ENCODE assay signal across 3 mouse cellular contexts in the genomic region with DNA sequence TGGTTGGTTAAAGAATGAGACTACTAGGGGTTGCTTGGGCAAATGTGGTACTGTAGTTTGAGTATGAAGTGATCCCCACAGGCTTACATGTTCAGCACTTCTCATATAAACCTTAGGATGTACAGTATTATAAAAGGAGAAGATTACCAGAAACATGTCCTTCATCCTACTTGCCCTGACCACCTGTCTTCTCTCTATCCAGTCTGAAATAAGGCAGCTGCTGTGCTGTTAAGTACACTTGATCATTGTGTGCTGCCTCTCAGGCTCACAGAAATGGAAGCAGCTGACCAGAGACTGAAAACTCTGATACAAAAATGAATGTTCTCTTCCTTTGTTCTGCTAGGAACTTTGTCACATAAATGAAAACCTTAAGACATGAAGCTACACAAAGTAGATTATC.
"Had no signal": no experiment of that assay in that cellular context is flagged by ENCODE, and none has a peak within 500 bp of the region (broad histone marks: within the 10 kb centered on the region; RNA-seq: fewer than 3 reads in every experiment).

No protein-coding gene starts in this region.

- H3K27me3 ChIP-seq: neural tube, embryonic 13.5 days; neural tube, embryonic 15.5 days; stomach, embryonic 15.5 days had no signal

- H3K4me2 ChIP-seq: neural tube, embryonic 13.5 days; neural tube, embryonic 15.5 days; stomach, embryonic 15.5 days had no signal

- H3K4me3 ChIP-seq: neural tube, embryonic 13.5 days; neural tube, embryonic 15.5 days; stomach, embryonic 15.5 days had no signal

- H3K36me3 ChIP-seq: neural tube, embryonic 13.5 days; neural tube, embryonic 15.5 days; stomach, embryonic 15.5 days had no signal
